Mouse (Mus musculus): ENCODE results near the gene Rad23a.
A peak's percentile ranks its signal among the peaks of the same experiment; 100 is the strongest.

Gene Rad23a

DNA sequence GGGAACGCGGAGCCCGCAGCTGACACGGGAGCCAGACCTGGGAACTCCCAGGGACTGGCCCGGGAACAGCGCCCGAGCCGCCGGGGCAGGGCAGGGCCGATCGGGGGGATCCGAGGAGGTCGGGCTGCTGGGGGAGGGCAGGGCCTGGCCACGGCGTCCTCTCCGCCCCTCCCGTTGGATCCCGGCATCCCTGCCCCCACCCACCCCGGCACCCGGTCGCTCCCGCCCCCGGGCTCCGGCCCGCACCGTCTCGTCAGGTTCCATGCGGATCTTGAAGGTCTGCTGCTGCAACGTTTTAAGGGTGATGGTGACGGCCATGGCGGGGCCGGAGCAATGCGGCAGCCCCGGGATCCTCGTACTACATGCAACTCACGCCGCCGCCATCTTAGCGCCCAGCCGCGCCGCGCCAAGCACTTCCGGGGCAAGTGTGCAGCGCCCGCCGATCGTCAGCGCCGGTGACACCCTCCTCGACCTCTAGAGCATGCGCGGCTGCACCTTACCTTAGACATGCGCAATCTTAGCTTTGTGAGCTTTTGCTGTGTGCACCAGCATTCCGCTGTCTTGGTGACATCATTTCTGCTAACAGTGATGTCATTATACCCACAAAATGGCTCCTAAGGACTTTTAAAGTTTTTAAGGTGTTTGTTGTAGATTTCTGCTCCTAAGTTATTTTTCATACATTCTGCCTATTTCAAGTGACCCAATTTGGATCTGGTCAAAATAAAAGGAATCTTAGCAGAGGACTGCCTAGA is at the start of gene Rad23a:
Gene Rad23a, minus strand, starts transcription at position 418 of the 752 bp plus-strand sequence.
- DNase-seq = peak; percentile 93 to 95

DNA sequence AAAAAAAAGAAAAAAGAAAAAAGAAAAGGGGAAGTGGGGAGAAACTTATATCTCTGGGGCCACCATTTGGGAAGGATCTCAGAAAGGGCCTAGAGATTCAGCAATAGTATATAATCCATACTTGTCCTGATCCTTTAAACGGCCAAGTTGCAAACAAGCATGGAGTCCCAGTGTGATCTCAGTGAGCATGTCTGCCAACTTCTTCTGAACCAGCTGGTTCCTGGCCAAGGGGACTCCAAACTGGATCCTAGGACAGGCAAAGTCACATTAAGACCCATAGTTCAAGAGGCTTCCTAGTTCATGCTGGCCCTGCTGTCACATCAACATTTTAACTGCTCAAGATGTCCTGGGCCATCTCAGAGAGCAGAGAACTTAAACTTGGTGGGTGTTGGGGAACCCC is 48.7 kb upstream of the Rad23a start:
- DNase-seq = no peak

DNA sequence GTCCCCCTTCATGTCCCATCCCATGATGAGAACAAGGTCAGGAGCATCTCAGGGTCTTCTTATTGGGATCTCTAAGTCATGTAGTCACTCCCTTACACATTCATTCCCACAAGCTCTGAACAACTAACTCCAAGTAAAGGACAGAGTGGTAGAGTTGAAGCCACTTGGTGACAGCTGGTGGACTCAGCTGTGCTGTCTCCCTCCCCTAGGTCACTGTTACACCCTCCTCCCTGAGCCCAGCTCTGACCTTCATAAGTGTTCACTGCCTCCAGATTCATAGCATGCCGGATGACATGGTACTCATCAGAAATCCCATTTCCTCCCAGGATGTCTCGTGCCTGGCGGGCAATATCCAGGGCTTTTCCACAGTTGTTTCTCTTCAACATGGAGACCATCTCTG is 47.8 kb upstream of the Rad23a start:
- DNase-seq = no peak

- no peak for DNase-seq
Observed at GRCm38 (mm10) chr8:84884728-84885127, 44.3 kb upstream of the Rad23a start.

DNA sequence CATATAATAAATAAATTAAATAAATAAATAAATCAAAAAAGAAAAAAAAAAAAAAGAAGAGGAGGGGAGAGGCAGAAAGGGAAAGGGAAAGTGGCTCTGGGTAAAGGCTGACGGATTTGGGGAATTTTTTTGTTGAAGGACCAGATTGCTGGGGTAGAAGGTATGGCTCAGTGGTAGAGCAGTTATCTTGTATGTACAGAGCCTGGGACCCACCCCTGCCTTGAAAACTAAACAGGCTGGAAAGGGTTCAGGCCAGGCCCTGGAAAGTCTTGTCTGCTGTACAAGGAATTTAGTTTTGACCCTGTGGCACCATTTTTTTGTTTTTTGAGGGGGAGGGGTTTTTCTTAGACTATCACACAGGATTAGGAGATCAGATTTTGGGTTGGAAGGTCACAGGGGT is 38.5 kb upstream of the Rad23a start:
- DNase-seq = no peak

- DNase-seq = peak; percentile 86 to 91
Observed at GRCm38 (mm10) chr8:84877297-84878035, 37.0 kb upstream of the Rad23a start.

- DNase-seq = no peak
Observed at GRCm38 (mm10) chr8:84874339-84874738, 33.9 kb upstream of the Rad23a start.

GRCm38 (mm10) chr8:84873016-84873415 is 32.6 kb upstream of the Rad23a start:
- DNase-seq = no peak

- DNase-seq = peak; percentile 32 to 42
Observed at GRCm38 (mm10) chr8:84872309-84872965, 32.0 kb upstream of the Rad23a start.

GRCm38 (mm10) chr8:84871376-84872308 is 31.2 kb upstream of the Rad23a start, which contains the start of gene Syce2:
Syce2 (plus strand) TSS chr8:84872111.
- DNase-seq = peak; percentile 66 to 83

GRCm38 (mm10) chr8:84856864-84857441 is 16.5 kb upstream of the Rad23a start, which contains the start of gene Farsa:
Farsa (plus strand) TSS chr8:84856989.
- DNase-seq = peak; percentile 92 to 95

DNA sequence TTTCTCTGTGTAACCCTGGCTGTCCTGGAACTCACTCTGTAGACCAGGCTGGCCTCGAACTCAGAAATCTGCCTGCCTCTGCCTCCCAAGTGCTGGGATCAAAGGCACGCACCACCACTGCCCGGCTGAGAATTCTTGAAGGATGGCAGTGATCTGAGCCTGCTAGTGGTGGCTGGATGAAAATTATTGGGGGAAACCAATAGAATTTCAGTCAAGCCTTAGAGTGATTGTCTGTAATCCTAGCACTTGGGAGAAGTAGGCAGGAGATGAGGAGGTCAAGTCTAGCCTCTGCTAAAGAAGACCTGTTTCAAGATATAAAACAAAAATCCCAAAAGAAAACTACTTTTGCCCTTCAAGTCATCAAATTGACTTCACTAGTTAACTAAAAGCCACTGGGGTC is 16.0 kb upstream of the Rad23a start:
- DNase-seq = no peak

DNA sequence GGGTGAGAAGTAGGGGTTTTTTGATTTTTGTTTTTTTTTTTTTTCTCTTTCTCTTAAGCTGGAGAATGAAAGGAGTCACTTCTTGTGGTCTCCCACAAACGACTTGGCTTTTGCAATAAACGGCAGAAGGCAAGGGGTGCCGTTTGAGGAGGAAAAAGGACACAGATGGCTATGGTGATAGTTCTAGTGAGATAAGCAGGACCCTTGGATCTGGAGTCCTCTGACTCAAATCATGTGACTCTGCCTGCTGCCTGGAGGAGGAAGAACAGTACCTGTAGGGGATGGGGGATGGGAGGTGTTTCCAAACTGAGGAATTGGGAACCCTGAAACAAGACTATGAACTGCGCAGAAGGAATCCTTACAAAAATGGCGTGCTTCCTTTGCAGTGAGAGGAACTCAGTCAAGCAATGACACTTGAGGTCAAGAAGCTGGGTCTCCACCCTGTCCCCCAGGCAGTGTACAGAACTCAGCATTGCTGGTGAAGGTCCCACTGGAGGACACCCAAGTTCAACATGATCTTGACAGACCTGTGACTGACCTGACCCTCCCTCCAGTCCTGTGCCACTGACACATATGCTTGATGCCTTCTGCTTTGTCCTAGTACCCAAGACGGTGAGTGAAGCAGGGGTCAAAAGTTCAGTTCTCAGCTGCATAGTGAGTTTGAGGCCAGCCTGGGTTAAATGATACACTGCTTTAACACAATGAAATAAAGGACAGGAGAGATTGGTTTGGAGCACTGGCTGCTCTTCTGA is 7.4 kb upstream of the Rad23a start:
- DNase-seq = no peak

DNA sequence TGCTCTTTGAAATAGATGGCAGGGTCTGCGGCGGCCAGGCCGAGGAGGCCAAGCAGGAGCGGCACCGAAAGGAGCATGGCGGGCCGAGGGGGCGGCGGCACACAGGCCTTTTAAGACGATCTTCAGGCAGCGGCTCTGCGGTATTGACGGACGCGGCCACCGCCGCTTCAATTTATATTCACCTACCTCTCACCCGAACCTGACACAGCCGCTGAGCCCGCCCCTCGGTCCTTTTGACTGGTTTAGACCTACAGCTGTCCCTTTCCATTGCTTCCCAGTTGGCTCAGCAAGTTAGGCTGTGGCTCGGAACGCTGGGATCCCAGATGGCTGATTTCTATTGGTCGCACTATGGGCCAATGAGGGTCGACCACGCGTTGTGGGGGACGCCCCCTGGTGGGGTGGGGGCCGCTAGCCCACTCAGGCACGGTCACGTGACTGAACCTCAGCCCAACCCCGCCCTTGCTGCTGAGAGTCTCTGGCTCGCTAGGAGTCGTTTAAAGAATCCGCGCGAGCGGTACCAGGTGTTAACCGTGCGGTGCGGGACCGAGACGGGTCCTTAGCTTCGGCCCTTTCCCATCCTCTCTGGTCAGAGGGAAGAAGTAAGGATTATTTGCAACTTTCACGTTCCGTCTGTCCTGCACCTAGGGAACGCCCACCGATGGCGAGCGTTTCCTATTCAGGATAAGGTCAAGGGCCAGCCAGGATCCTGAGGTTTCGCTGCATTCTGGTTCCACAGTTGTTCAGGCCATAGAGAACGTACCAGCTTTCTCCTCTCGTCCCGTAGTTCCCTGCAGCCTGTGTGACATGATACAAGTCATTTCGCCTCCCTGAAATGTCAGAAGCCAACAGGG is 6.5 kb upstream of the Rad23a start, which contains the start of gene Calr:
Gene Calr, minus strand, starts transcription at position 213 of the 851 bp plus-strand sequence.
- DNase-seq = peak; percentile 99

DNA sequence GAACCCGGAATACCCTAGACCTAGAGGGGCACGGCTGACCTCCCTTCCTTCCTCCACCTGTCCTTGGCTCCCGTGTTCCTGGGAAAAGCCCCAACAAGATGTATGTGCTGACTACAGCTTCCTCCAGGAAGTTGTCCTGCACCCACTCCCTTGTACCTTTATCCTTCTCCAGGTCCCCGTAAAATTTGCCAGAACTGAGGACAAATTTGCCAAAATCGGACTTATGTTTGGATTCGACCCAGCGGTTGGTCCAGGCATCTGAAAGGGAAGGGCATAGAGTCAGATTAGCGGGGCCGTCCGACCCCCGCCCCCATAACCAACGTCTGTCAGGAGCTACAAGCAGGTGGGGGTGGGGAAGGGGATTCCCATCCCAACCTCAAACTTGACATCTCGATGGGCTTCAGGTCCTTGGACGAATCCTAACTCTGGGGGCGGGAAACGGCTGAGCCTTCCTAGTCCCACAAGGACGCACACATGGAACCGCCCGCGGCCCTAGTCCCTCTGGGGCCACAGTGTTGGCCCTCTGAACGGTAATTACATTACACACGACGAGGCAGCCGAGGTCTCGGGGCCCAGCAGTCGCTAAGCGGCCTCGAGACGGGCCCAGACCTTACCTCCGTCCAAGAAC is 5.7 kb upstream of the Rad23a start:
- no peak for DNase-seq

GRCm38 (mm10) chr8:84845355-84846093 is 5.1 kb upstream of the Rad23a start:
- DNase-seq = peak; percentile 65 to 74

- DNase-seq = peak in 1 of 2 experiments; percentile 18
Observed at GRCm38 (mm10) chr8:84844397-84845070, 4.1 kb upstream of the Rad23a start.

DNA sequence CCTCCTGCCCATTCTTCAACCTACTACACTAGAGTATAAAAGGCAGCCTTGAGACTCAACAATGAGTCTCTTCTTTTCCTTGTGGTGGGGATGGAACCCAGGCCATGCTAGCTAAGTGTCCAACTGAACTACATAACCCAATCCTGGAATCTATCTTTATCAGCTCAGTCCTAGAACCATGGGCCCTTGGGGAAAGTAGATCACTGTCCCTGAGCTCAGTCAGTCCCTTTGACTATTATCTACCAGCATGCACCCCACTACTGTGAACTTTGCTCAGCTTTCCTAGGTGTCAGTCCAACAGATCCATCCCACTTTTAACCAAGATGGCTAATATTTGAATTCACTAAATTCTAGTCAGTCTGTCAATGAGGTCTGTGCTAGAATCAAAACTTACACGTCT is 1.0 kb upstream of the Rad23a start:
- DNase-seq = no peak

Data from cerebellum, postnatal 25 days (tissue).